Mouse (Mus musculus) cerebellum, adult 2 months (tissue): ENCODE results near the gene Islr2.

Source experiments
- CTCF ChIP-seq: fragments of 200-500 bp; IDR thresholded peaks from 2 replicates; pipeline ENCODE4 v1.5.1; 2011; ENCODE audit warnings: low read depth, mild to moderate bottlenecking, control low read depth, low read length, moderate library complexity, borderline replicate concordance; ENCODE audit not compliant: insufficient read depth
- POLR2A ChIP-seq: fragments of 200-500 bp; IDR thresholded peaks from 2 replicates; pipeline ENCODE4 v1.6.1; 2011; ENCODE audit warnings: low read length, control low read depth, borderline replicate concordance; ENCODE audit not compliant: insufficient read depth

GRCm38 (mm10) chr9:58218539-58218938, 14.4 kb upstream of the Islr2 start:
- TF ChIP-seq CTCF: no peak
- no peak for TF ChIP-seq POLR2A
